Mouse (Mus musculus) brain, embryonic 14.5 days (tissue): ENCODE measurements around the gene Mmp19.

Source experiments
- CTCF ChIP-seq: fragments of 200-500 bp; IDR thresholded peaks from 2 replicates; pipeline ENCODE4 v1.5.1; 2012; ENCODE audit warnings: inconsistent platforms, mild to moderate bottlenecking, moderate library complexity, borderline replicate concordance; ENCODE audit not compliant: insufficient read depth, insufficient read length; ENCODE audit errors: extremely low read depth
- POLR2A ChIP-seq: fragments of 200-500 bp; IDR thresholded peaks from 2 replicates; pipeline ENCODE4 v1.6.1; 2012; ENCODE audit warnings: mild to moderate bottlenecking, inconsistent platforms, borderline replicate concordance; ENCODE audit not compliant: poor library complexity, insufficient read depth, insufficient read length, severe bottlenecking; ENCODE audit errors: extremely low read depth

DNA sequence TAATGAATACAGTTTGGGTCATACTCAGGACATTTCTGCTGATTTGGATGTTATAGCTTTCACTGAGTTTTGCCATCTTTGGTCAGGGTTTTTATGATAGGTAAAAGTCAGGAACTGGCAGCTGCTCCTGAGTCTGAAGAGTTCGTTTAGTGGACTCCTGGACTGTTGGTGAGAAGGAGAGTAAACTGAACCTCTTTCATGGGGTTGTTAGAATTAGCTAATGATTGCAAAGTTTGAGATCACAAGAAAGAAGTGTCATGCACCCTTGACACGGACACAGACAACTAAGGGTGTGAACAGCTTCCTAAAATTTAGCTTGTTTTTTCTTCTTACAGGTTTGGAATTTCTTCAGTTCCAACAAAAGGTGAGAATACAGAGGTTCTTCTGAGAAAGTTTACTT lies 57.7 kb downstream of the Mmp19 start:
- TF ChIP-seq POLR2A (no peak), CTCF (no peak)
